Mouse (Mus musculus) Patski (cell line): ENCODE data around the gene Afap1. TPM values are rescaled to one million over a fixed set of nuclear protein-coding genes. Genes with fewer than 3 reads are reported as not detected.

Experiments
- ATAC-seq: fragments of 100-300 bp; one replicate; pipeline ENCODE4 v1.8.0; 2021
- CTCF ChIA-PET: fragments of 350-600 bp; sonication (Branson Sonifier 250); formaldehyde crosslinking; loops from one replicate; lab custom pipeline; 2022; ENCODE audit warnings: inconsistent platforms; lab: Charles Lee
- POLR2A ChIA-PET: fragments of 350-600 bp; sonication (Branson Sonifier 250); formaldehyde crosslinking; loops from one replicate; lab custom pipeline; 2022; ENCODE audit warnings: antibody characterized with exemption, inconsistent platforms; lab: Charles Lee
- DNase-seq: peaks from one replicate; pipeline ENCODE4 v3.0.0-alpha.2; 2011; ENCODE audit warnings: low read depth, low spot score
- H3K27me3 ChIP-seq: fragments of 371-371 bp; one replicate; pipeline ENCODE4 v1.5.1; 2021
- CTCF ChIP-seq: fragments of 100-300 bp; IDR thresholded peaks from one replicate; pipeline ENCODE4 v1.5.1; 2021
- in situ Hi-C: fragments of 300-500 bp; cut with MboI; formaldehyde crosslinking; loops from 3 replicates; pipeline ENCODE4 v1.11.1; 2018; ENCODE audit warnings: low pct_unique_long_range_greater_than_20kb, mixed read lengths
- polyA plus RNA-seq: library from polyadenylated mRNA; unstranded; gene quantifications from one replicate; pipeline ENCODE4 v1.2.3, GENCODE M21; 2021

Afap1 gene
- polyA plus RNA-seq, 1 experiment from 2014 or later: 65.9 TPM

DNA sequence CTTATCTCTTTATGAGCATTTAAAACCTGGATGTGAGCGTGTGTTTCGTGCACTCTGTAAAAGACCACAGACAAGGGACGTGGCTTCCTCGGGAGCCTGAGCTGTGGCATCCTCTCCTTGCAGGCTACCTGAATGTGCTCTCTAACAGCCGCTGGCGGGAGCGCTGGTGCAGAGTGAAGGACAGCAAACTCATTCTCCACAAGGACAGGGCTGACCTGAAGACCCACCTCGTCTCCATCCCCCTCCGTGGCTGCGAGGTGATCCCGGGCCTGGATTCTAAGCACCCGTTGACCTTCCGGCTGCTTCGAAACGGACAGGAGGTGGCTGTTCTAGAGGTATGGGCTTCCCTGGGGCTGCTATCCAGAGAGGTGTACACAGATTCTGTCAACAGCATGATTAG lies 81.1 kb downstream of the Afap1 start:
- H3K27me3 ChIP-seq: no peaks in the 10 kb centered on the region
- ATAC-seq (no peak), DNase-seq (no peak)
- no peak for TF ChIP-seq CTCF
- ChIA-PET CTCF (interaction anchor here (0.9 to 9.1 kb wide), 8 partner anchors 8 to 105 kb away, joined by 3 to 125 read pairs (median 4); partner anchors contain the start of gene Afap1), POLR2A (no interaction called here)
- in situ Hi-C loops: loop anchor here (5.0 kb wide), 1 partner anchor 87 kb away; no protein-coding TSS in a partner anchor

DNA sequence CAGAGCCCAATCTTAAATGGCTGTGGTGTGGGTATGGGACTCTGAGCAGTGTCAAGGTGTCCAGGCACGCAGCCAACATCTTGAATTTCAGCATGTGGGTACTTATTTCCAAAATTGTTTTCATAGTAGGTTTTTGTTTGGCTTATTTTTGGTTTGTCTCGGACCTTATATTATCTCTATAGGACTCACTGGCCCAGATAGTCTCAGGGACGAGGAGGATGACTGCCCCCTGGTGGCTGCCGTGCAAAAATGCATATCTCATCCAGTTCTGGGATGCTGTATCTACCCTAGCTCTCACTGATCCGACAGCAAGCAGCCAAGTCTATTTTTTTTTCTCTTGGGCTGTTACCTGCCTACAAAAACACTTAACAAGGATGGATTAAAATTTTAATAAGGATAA lies 82.6 kb downstream of the Afap1 start:
- ChIA-PET POLR2A (no interaction called here), CTCF (interaction anchor here (0.7 to 9.1 kb wide), 16 partner anchors 10 to 857 kb away, joined by 3 to 125 read pairs (median 3); partner anchors contain the start of gene Afap1)
- peak; percentile 40 for ATAC-seq

DNA sequence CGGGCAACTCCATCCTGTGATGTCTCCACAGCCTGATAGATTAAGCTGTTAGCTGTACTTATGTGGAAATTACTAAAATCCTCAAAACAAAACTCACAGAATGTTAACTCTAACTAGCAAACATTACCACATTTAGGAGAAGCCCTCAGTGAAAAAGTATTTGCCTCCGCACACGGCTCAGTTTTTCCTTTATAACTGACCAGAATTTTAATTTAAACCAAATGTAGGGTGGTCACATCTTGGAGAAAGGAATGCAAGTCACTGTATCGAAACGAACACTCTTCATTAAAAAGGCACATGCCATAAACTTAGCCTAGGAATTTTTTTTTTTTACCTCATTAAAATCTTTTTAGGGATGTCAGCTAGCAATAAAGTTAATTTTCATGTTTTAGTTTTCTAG lies 87.4 kb downstream of the Afap1 start:
- POLR2A ChIA-PET: interaction anchor here (0.6 kb wide), 1 partner anchor 63 kb away, joined by 4 read pairs; no protein-coding TSS in a partner anchor
- CTCF ChIA-PET: no interaction called here
- no peak for DNase-seq
- no peaks in the 10 kb centered on the region for H3K27me3 ChIP-seq
- in situ Hi-C loops: no loop called here
- TF ChIP-seq CTCF: no peak
- no peak for ATAC-seq

More for the DNA sequence above, 82.6 kb downstream of the Afap1 start:
- peak; percentile 95 for TF ChIP-seq CTCF
- in situ Hi-C loops: no loop called here
- DNase-seq: no peak
- no peaks in the 10 kb centered on the region for H3K27me3 ChIP-seq

DNA sequence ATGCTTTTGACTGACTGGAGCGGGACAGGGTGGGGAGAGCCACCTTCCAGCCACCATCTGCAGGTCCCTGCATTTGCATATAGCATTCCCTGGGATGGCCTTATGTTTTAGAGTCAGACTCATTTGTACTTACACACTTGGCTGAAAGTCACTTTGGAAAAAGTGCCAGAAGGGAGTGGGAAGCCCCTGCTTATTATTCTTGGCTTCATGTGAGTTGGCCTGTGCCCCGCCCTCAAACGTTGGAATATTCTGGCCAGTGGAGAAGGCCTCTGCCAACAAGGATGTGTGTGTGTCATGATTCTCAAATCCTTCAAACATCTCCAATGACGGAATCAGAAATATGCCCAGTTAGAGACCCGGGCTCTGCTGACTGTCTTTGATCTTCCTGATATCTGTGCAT lies 88.2 kb downstream of the Afap1 start:
- DNase-seq (no peak), ATAC-seq (no peak)
- TF ChIP-seq CTCF: no peak
- H3K27me3 ChIP-seq: no peaks in the 10 kb centered on the region
- POLR2A ChIA-PET: no interaction called here
- CTCF ChIA-PET: interaction anchor here (0.6 to 3.7 kb wide), 21 partner anchors 8 to 154 kb away, joined by 3 to 20 read pairs (median 3); no protein-coding TSS in a partner anchor
- in situ Hi-C loops: no loop called here

DNA sequence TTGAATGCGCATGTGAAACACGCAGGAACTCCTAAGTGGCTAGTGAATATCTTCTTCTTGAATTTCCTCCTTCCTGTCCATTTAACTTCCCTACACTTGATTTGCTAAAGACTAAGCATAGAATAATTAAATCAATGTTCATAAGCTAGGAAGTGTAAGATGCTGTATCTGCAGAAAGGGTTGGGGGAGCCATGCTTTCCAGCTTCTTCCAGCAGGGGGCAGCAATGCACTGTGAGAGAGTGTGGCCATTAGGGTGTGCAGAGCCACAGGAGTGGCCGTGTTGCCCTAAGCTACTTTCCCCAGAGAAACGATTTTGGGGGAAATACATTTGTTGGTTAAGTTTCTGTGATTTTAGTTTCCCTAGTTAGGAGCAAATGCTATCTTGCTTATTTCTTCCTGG lies 88.9 kb downstream of the Afap1 start:
- ChIA-PET CTCF (interaction anchor here (0.6 to 3.7 kb wide), 28 partner anchors 8 to 417 kb away, joined by 3 to 20 read pairs (median 3); no protein-coding TSS in a partner anchor), POLR2A (interaction anchor here (0.9 to 1.3 kb wide), 2 partner anchors 93 to 110 kb away, joined by 3 read pairs; no protein-coding TSS in a partner anchor)
- TF ChIP-seq CTCF: peak; percentile 91
- ATAC-seq: peak; percentile 53
- in situ Hi-C loops: no loop called here
- no peaks in the 10 kb centered on the region for H3K27me3 ChIP-seq
- no peak for DNase-seq

DNA sequence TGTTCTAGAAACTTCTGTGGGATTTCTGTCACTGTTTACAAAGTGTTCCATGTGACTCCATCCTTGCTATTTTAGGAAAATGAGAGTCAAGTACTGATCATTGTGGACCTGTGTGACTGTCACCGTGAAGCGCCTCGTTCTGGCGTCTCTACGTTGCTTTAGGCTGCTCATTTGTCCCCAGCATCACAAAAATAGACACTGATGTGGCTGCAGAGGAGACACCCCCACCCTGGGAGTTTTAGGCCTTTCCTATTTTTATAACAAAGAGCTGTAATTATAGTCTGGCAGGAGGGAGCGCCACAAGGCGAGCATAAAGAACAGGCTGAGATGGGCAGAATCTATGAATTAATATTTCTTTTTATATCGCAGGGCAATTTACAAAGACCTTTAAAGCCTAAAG lies 92.5 kb downstream of the Afap1 start:
- POLR2A ChIA-PET: no interaction called here
- no peaks in the 10 kb centered on the region for H3K27me3 ChIP-seq
- no peak for TF ChIP-seq CTCF
- in situ Hi-C loops: no loop called here
- no peak for ATAC-seq
- CTCF ChIA-PET: interaction anchor here (1.0 kb wide), 1 partner anchor 10 kb away, joined by 3 read pairs; no protein-coding TSS in a partner anchor
- DNase-seq: no peak

DNA sequence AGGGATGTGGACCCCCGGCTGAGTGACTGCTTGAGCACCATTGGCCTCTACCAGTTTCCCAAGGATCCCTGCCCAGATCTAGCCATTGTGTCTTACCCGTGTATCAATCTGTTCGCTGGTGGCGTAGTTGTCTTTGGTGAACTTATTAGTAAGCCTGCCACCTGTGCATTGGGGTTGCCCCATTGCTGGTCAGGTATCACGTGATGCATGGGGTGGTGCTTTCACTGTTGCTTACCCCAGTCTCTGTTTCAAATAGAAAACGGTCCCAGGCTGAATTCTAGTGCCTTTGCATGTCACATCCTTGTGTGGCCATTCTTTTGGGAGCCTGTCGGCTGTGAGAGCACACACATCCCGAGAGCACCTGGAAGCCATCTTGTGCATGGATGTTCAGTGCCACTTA lies 95.0 kb downstream of the Afap1 start:
- no peak for ATAC-seq
- no peaks in the 10 kb centered on the region for H3K27me3 ChIP-seq
- ChIA-PET POLR2A (no interaction called here), CTCF (no interaction called here)
- no peak for TF ChIP-seq CTCF
- in situ Hi-C loops: no loop called here
- no peak for DNase-seq

DNA sequence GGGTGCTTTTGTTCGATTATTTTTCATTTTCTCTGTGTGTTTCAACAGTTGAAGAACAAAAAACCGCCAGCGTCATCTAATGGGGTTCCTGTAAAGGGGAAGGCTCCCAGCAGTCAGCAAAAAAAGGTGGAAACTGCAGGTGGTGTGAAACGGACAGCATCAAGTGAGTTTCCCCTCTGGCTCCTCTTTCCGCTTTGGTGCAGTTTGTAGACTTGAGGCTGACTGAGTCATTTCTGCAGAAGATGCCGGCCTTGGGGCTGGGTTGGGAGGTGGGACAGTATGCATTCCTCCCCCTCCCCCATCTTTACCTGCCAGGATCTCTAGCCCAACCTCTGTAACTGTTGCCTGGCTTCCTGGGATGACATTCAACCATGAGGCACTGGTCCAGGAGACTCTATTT lies 96.4 kb downstream of the Afap1 start:
- DNase-seq (no peak), ATAC-seq (no peak)
- ChIA-PET POLR2A (no interaction called here), CTCF (no interaction called here)
- in situ Hi-C loops: no loop called here
- no peak for TF ChIP-seq CTCF
- no peaks in the 10 kb centered on the region for H3K27me3 ChIP-seq

DNA sequence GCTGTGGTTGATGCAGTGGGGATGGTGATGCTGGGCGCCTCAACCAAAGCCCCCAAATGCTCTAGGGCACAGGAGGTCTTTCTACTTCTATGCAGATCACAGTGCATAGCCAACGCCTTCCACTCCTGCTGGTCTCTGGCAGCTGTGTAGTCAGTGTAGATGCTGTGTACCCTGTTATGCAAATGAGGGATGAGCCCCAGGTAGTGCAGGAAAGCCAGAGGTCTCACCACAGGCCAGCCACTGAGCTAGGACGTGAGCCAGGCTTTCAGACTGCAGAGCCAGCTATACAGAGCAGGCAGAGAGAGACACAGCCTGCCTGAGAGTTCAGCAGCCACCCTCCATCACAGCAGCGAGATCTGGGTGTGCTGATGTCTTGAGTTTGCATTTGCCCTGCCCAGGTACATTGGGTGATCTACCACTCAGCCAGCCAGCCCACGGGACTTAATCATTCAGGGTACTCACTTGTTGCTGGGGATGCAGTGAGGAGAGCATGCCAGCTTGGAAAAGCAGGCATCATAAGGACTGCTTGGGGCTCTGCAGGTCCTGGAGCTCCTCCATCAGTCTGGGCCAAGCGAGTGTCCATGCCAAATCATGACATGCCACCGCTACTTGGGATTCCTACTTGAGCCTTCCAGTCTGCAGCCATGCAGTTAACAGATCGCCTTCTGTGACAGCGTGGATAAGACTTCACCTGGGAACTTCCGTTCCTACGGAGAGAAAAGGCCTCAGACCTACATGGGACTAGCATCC lies 97.0 kb downstream of the Afap1 start:
- DNase-seq (no peak), ATAC-seq (no peak)
- POLR2A ChIA-PET: interaction anchor here (0.5 kb wide), 1 partner anchor 12 kb away, joined by 3 read pairs; no protein-coding TSS in a partner anchor
- no peaks in the 10 kb centered on the region for H3K27me3 ChIP-seq
- in situ Hi-C loops: no loop called here
- CTCF ChIA-PET: no interaction called here
- TF ChIP-seq CTCF: no peak

DNA sequence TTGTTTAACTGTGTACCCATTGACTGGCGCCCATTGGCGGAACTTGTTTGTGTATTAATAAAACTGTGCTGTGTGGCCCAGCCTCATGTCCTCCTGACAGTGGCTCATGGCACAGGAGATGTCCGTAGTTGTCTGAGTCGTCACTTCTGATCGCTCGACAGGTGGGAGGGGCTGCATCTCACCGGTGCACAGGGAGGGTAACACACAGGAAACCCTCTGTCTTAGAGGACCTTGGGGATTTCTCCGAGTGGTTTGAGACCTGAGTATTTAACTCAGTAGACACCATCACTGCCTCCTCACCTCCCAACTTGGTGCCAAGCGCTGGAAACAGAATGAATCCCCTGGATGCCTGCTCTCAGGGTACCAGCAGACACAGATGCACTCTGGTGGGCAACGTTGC lies 110.7 kb downstream of the Afap1 start:
- H3K27me3 ChIP-seq: no peaks in the 10 kb centered on the region
- no peak for DNase-seq
- in situ Hi-C loops: no loop called here
- ATAC-seq: no peak
- no peak for TF ChIP-seq CTCF
- CTCF ChIA-PET: no interaction called here
- POLR2A ChIA-PET: no interaction called here

DNA sequence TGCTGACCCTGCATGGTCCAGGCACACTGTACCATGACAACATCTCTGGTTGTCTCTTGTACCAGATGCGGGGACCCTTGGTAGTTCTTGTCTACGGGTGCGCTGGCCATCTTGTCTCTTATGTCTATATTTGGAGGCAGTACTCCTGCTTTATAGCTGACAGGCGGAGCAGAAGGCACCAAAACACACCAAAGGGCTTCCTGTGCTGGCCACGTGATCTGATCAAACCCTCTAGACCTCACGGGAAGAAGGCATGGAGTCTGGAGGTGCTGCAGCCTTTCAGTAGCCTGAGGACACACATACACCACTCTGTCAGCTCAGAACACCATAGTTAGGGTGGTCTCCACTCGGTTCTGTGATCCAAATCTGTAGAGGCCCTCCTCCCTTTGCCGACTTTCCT lies 113.0 kb downstream of the Afap1 start:
- H3K27me3 ChIP-seq: no peaks in the 10 kb centered on the region
- TF ChIP-seq CTCF: no peak
- ATAC-seq (no peak), DNase-seq (no peak)
- POLR2A ChIA-PET: no interaction called here
- in situ Hi-C loops: no loop called here
- CTCF ChIA-PET: no interaction called here
